ENCODE assay signal across 15 mouse cellular contexts in the genomic region with DNA sequence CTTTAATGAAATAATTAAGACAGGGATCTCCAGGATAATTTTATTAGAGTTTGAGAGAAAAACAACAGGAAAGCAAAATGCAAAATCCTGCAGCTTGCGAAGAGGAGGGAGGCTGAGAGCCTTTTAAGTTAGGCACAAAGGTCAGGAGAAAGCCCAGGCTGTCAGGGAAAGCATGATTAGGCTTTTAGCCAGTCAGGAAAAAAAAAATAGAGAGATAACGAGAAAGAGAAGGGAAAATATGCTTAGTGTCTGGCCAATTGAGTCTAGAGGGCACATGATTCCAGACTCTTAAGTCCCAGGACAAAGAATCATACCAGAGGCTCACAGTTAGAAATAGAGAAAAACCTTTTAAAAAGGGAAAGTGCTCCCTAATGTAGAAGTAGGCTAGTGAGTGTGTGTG.
"Had no signal": no experiment of that assay in that cellular context is flagged by ENCODE, and none has a peak within 500 bp of the region (broad histone marks: within the 10 kb centered on the region; RNA-seq: fewer than 3 reads in every experiment).

No protein-coding gene starts in this region.

- DNase-seq: lung, adult 18-20 months; lung, embryonic 14.5 days; lung, postnatal 10 days; right cerebral cortex, postnatal 25 days; right cerebral cortex, postnatal 4 days; spleen, adult 18-20 months; thymus, adult 18-20 months; thymus, postnatal 14 days; thymus, postnatal 36 days had no signal

- H3K4me2 ChIP-seq: lung, embryonic 14.5 days; midbrain, embryonic 11.5 days; midbrain, embryonic 13.5 days; midbrain, embryonic 15.5 days; neural tube, embryonic 12.5 days had no signal

- H3K9me3 ChIP-seq: midbrain, embryonic 13.5 days; midbrain, embryonic 15.5 days; neural tube, embryonic 12.5 days had no signal

- H3K9ac ChIP-seq: lung, embryonic 14.5 days; midbrain, embryonic 13.5 days; midbrain, embryonic 15.5 days; neural tube, embryonic 12.5 days had no signal

- H3K27ac ChIP-seq: macrophage; midbrain, embryonic 13.5 days; neural tube, embryonic 12.5 days had no signal

- H3K4me1 ChIP-seq: megakaryocyte, embryonic 14.5 days had no signal

- H3K36me3 ChIP-seq: midbrain, embryonic 13.5 days; midbrain, embryonic 15.5 days; neural tube, embryonic 12.5 days had no signal

- H3K4me3 ChIP-seq: megakaryocyte, embryonic 14.5 days; midbrain, embryonic 13.5 days; midbrain, embryonic 15.5 days; neural tube, embryonic 12.5 days had no signal

- H3K27me3 ChIP-seq: midbrain, embryonic 13.5 days; midbrain, embryonic 15.5 days; neural tube, embryonic 12.5 days had no signal

- ATAC-seq: midbrain, embryonic 13.5 days; midbrain, embryonic 15.5 days had no signal
